Mouse (Mus musculus) limb, embryonic 12.5 days (tissue): ENCODE results near the gene Pcdh15. TPM values are rescaled to one million over a fixed set of nuclear protein-coding genes. Genes with fewer than 3 reads are reported as not detected.

Experiments used
- ATAC-seq: fragments of 200-750 bp; cut with Nextera tagmentation; 2 replicates; pipeline ENCODE4 v1.8.0; 2017; ENCODE audit warnings: low read depth, moderate TSS enrichment; ENCODE audit not compliant: insufficient number of reproducible peaks, insufficient read depth, low FRiP score, low TSS enrichment
- H3K27ac ChIP-seq: fragments of 300-500 bp; sonication (generic); 2 replicates; pipeline ENCODE4 v1.5.1; 2016; ENCODE audit warnings: mild to moderate bottlenecking, moderate library complexity
- H3K27me3 ChIP-seq: fragments of 300-500 bp; sonication (generic); 2 replicates; pipeline ENCODE4 v1.6.1; 2016; ENCODE audit warnings: mild to moderate bottlenecking, moderate library complexity
- H3K36me3 ChIP-seq: fragments of 300-500 bp; sonication (generic); 2 replicates; pipeline ENCODE4 v1.6.1; 2016; ENCODE audit warnings: mild to moderate bottlenecking, moderate library complexity
- H3K4me1 ChIP-seq: fragments of 300-500 bp; sonication (generic); replicated peaks from 2 replicates; pipeline ENCODE4 v1.6.1; 2016
- H3K4me2 ChIP-seq: fragments of 300-500 bp; sonication (generic); 2 replicates; pipeline ENCODE4 v1.6.1; 2016; ENCODE audit warnings: mild to moderate bottlenecking, moderate library complexity
- H3K4me3 ChIP-seq: fragments of 300-500 bp; sonication (generic); replicated peaks from 2 replicates; pipeline ENCODE4 v1.5.1; 2016; ENCODE audit warnings: mild to moderate bottlenecking
- H3K9ac ChIP-seq: fragments of 300-500 bp; sonication (generic); replicated peaks from 2 replicates; pipeline ENCODE4 v1.6.1; 2016; ENCODE audit warnings: mild to moderate bottlenecking, moderate library complexity
- H3K9me3 ChIP-seq: fragments of 300-500 bp; sonication (generic); 2 replicates; pipeline ENCODE4 v1.6.1; 2016; ENCODE audit warnings: mild to moderate bottlenecking, moderate library complexity
- WGBS: fragments of 180-500 bp; shearing (Covaris S2); methylation state at CpG from one replicate; pipeline ENCODE4 v1.1.7; 2016; 5-methylcytosine and 5-hydroxymethylcytosine counted together
- polyA plus RNA-seq: library from polyadenylated mRNA; unstranded; fragments of >200 nt; fragmentation: Nextera tagmentation; extraction: Ambion mirVana; gene quantifications from 2 replicates; pipeline ENCODE4 v1.2.1, GENCODE M21; 2016

Gene Pcdh15
- polyA plus RNA-seq, 1 experiment from 2014 or later, result 2.6 TPM

DNA sequence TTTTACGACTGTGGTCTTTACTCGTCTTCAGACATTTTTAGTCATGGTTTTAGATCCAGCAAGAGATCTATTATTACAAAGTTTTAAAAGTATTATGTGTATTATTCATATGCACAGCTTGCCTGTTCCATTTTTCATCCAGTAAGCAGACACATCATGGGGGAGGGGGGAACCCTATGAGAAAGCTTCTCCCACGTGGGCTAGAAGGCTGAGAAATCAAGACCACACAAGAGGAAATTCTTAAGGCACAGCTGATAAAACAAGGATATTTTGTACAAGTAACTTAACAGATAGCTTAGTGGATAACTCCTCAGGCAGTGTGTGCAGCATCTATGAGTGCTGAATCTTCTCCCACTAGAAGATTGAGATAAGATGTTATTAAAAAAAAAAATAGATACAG is 1314.9 kb downstream of the Pcdh15 start:
- no peaks in the 10 kb centered on the region for H3K4me1 ChIP-seq
- 57% methylated on average over 3 of the region's 3 CpGs for WGBS

DNA sequence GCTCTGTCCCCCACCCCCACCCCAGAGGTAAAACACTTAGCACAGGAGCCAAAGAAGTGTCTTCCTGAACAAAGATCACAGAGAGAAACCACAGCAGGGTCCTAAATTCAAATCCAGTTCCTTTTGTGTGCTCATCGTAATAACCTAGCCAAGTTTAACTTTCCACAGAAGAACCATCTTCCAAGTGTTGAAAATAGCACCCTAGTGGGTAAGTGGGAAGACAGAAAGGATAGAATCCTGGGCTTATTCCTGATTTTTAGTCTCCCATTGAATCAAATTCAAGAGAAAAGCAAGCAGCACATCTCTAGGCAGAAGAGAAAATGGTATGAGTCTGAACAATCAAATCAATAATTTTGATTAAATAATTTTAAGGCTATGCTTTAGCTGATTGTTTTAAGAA is 1315.8 kb downstream of the Pcdh15 start:
- no peak for ATAC-seq
- Histone ChIP-seq H3K9me3 (no peaks in the 10 kb centered on the region), H3K27me3 (no peaks in the 10 kb centered on the region), H3K9ac (no peak overlapping the region), H3K27ac (no peak overlapping the region), H3K36me3 (no peaks in the 10 kb centered on the region), H3K4me1 (no peaks in the 10 kb centered on the region), H3K4me2 (no peak overlapping the region), H3K4me3 (no peak overlapping the region)
- WGBS, result 92% methylated on average over 1 of the region's 1 CpGs

More for the DNA sequence above, 1314.9 kb downstream of the Pcdh15 start:
- Histone ChIP-seq H3K9ac (no peak overlapping the region), H3K4me2 (no peak overlapping the region), H3K9me3 (no peaks in the 10 kb centered on the region), H3K4me3 (no peak overlapping the region), H3K36me3 (no peaks in the 10 kb centered on the region), H3K27me3 (no peaks in the 10 kb centered on the region), H3K27ac (no peak overlapping the region)
- no peak for ATAC-seq

DNA sequence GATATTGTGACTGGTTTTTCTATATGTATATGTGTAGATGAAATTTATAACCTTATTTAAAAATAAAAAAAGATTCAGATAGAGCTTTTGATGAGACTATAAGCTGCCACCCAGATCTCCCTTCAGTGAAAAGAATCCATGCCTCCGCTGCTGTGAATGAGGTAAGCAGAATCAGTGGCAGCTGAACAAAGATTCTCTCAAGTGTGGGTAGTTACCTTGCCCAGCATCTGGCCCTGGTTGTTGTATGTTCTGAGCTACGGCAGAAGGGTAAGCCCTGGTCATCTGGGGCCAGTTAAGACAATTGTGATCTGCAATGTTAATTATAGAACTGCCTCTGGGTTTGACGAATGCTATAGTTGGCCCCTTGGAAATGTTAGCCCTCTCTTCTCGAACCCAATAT is 1316.2 kb downstream of the Pcdh15 start:
- no peaks in the 10 kb centered on the region for H3K9me3 ChIP-seq
- ATAC-seq, result no peak
- H3K4me1 ChIP-seq, result no peaks in the 10 kb centered on the region
- no peak overlapping the region for H3K9ac ChIP-seq
- H3K27me3 ChIP-seq, result no peaks in the 10 kb centered on the region
- no peaks in the 10 kb centered on the region for H3K36me3 ChIP-seq
- no peak overlapping the region for H3K27ac ChIP-seq
- H3K4me2 ChIP-seq, result no peak overlapping the region
- no peak overlapping the region for H3K4me3 ChIP-seq
- WGBS, result 39% methylated on average over 4 of the region's 4 CpGs

DNA sequence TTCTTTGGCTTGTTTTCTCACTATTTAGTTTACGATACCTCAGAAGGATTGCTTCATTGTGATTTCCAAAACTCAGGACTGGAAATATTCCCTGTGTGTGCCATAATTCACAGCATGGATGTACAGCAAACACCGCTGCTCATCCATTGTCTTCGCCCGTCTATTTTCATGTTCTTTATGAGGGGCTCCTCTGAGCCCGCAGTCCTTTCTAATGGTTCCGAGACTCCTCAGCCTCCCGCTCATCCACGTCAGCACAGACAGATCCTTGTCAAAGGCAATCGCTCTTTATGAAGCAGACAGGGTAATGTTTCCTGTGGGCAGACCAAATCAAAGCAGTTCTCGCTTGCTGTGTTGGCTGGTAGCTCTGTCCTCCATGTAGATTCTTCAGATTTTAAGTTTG is 1316.8 kb downstream of the Pcdh15 start:
- ATAC-seq, result no peak
- Histone ChIP-seq H3K4me3 (no peak overlapping the region), H3K9ac (no peak overlapping the region), H3K27me3 (no peaks in the 10 kb centered on the region), H3K27ac (no peak overlapping the region), H3K4me1 (no peaks in the 10 kb centered on the region), H3K4me2 (no peak overlapping the region), H3K9me3 (no peaks in the 10 kb centered on the region), H3K36me3 (no peaks in the 10 kb centered on the region)
- WGBS, result 88% methylated on average over 10 of the region's 10 CpGs

DNA sequence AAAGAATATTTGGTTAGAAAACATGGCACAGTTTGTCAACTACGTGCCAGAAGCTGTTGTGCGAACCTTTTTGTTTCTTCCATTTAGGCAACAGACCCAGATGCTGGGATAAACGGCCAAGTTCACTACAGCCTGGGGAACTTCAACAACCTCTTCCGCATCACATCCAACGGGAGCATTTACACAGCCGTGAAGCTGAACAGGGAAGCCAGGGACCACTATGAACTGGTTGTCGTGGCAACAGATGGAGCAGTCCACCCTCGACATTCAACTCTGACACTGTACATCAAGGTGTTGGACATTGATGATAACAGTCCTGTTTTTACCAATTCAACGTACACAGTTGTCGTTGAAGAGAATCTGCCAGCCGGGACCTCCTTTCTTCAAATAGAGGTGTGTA is 1350.9 kb downstream of the Pcdh15 start:
- WGBS, result 87% methylated on average over 11 of the region's 11 CpGs
- H3K9ac ChIP-seq, result no peak overlapping the region
- no peak overlapping the region for H3K4me2 ChIP-seq
- no peaks in the 10 kb centered on the region for H3K36me3 ChIP-seq
- no peaks in the 10 kb centered on the region for H3K4me1 ChIP-seq
- no peak for ATAC-seq
- H3K27ac ChIP-seq, result no peak overlapping the region
- no peak overlapping the region for H3K4me3 ChIP-seq
- H3K9me3 ChIP-seq, result no peaks in the 10 kb centered on the region
- H3K27me3 ChIP-seq, result no peaks in the 10 kb centered on the region

DNA sequence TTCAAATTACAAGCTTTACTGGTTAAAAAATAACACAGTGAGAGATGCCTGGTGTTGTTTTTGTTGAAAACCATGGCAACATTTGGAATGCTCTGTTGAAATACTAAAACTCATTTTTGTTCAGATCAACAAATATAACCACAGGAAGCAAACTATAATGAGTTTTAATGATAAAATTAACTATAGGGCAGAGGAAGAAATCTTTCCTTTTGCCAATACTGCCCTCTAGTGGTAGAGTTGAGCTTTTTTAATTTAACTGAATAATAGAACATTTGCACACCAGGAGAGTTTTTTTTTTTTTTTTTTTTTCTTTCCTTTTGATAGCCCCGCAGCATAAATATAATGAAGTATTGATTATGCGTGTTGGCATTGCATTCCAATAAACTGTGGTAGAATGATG is 1364.8 kb downstream of the Pcdh15 start:
- Histone ChIP-seq H3K27me3 (no peaks in the 10 kb centered on the region), H3K9me3 (no peaks in the 10 kb centered on the region), H3K9ac (no peak overlapping the region), H3K27ac (no peak overlapping the region), H3K4me3 (no peak overlapping the region), H3K4me2 (no peak overlapping the region), H3K36me3 (no peaks in the 10 kb centered on the region), H3K4me1 (no peaks in the 10 kb centered on the region)
- ATAC-seq, result no peak
- WGBS, result 21% methylated on average over 2 of the region's 2 CpGs

DNA sequence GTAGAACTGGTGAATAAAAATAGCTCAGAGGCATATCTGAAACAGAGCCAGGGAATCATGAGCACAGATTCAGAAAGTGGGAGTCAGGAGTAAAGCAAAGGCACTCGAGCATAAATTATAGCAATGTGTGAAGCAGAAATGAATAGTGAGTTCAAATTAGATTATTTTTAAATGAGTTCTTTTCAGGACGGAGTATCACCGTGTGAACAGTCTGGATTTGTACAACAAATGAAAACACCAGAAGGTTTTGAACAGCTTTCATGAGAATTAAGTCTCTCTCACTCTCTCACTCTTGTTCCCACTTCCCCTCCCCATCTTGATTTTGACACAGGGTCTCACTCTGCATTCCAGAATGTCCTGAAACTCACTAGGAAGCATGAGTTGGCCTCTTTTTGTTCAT is 1381.6 kb downstream of the Pcdh15 start:
- H3K36me3 ChIP-seq, result no peaks in the 10 kb centered on the region
- H3K27ac ChIP-seq, result no peak overlapping the region
- 79% methylated on average over 3 of the region's 3 CpGs for WGBS
- H3K27me3 ChIP-seq, result no peaks in the 10 kb centered on the region
- H3K4me3 ChIP-seq, result no peak overlapping the region
- no peaks in the 10 kb centered on the region for H3K9me3 ChIP-seq
- no peak for ATAC-seq
- H3K9ac ChIP-seq, result no peak overlapping the region
- no peak overlapping the region for H3K4me2 ChIP-seq
- H3K4me1 ChIP-seq, result no peaks in the 10 kb centered on the region

DNA sequence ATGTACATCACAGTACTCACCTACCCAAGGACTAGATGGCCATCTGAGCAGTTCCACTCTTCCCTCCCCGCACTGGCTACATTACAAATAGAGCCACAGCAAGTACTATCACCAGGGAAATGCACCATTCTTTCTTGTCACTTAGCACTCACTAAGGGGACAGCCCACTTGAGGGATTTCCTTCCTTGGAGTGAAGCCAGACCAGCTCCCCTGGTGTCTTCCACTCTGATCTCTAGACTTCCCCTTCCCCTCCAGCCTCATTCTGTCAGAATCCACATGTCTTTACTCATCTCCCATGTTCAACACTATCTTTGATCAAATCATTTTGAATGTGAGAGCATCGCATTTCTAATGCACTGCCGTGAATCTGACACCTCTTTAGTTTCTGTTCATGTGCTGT is 1413.2 kb downstream of the Pcdh15 start:
- Histone ChIP-seq H3K9me3 (no peaks in the 10 kb centered on the region), H3K27ac (no peak overlapping the region), H3K36me3 (no peaks in the 10 kb centered on the region), H3K4me2 (no peak overlapping the region), H3K4me1 (no peaks in the 10 kb centered on the region), H3K27me3 (no peaks in the 10 kb centered on the region), H3K9ac (no peak overlapping the region), H3K4me3 (no peak overlapping the region)
- ATAC-seq, result no peak
- WGBS, result 77% methylated on average over 3 of the region's 3 CpGs

DNA sequence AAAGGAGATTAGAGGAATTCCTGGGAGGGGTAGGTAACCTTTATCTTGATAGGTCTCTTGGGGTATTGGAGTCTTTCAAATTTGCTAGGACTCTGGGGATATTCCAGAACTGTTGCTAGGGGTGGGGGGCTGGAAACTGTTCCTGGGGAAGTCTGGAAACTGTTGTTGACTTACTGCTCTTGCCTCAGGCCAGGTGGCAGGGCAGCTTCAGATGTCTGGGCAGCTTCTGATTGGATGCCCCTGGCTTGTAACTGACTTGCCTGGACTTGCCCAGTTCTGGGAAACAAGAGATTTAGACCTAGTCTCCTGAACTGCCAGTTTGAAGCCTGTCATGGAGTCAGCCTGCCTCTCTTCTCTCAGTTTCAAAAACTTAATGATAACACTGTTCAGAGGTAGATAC is 1414.6 kb downstream of the Pcdh15 start:
- H3K4me1 ChIP-seq, result no peaks in the 10 kb centered on the region
- H3K27me3 ChIP-seq, result no peaks in the 10 kb centered on the region
- H3K9me3 ChIP-seq, result no peaks in the 10 kb centered on the region
- no peak overlapping the region for H3K27ac ChIP-seq
- no peak for ATAC-seq
- no peaks in the 10 kb centered on the region for H3K36me3 ChIP-seq
- H3K9ac ChIP-seq, result no peak overlapping the region
- H3K4me3 ChIP-seq, result no peak overlapping the region
- no peak overlapping the region for H3K4me2 ChIP-seq

DNA sequence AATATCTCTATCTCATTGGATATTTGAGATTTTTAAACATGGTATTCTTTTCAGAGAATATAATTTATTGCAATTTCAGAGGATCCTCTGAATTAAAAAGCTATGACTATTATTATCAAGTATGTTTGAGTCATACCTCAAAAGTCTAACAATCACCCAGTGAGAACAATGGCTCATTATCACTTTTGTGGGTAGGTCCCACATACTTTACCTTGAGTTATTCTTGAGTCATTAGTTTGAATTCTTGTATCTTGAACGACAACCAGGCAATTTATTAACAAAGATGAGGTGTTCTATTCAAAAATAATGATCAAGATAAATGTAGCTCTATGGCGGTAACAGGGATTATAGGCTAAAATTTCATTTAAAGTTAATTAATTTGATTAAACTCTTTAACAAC is 1439.2 kb downstream of the Pcdh15 start:
- H3K4me3 ChIP-seq, result no peak overlapping the region
- H3K9me3 ChIP-seq, result no peaks in the 10 kb centered on the region
- 78% methylated on average over 2 of the region's 2 CpGs for WGBS
- no peaks in the 10 kb centered on the region for H3K27me3 ChIP-seq
- H3K4me2 ChIP-seq, result no peak overlapping the region
- no peak overlapping the region for H3K9ac ChIP-seq
- no peak for ATAC-seq
- H3K27ac ChIP-seq, result no peak overlapping the region
- no peaks in the 10 kb centered on the region for H3K4me1 ChIP-seq
- H3K36me3 ChIP-seq, result no peaks in the 10 kb centered on the region

DNA sequence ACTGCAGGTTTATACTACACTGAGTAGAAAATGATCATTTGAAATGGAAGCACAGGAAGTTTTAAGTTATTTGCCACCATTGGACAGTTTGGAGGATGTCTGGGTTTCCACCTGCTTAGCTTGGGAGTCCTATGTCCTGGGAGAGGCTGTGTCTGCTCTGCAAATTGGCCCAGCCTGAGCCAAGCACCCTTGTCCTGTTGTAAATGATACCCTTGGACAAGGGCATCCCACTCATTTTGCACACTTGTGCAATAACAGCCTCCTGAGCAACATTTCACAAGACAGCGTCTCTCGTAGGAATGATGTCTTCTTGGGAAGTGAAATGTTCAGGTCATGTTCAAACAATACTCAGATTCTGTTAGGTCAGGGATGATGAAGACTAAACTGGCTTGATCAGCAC is 1456.2 kb downstream of the Pcdh15 start:
- H3K4me2 ChIP-seq, result no peak overlapping the region
- H3K4me1 ChIP-seq, result no peaks in the 10 kb centered on the region
- no peaks in the 10 kb centered on the region for H3K36me3 ChIP-seq
- H3K27me3 ChIP-seq, result no peaks in the 10 kb centered on the region
- H3K9ac ChIP-seq, result no peak overlapping the region
- no peaks in the 10 kb centered on the region for H3K9me3 ChIP-seq
- H3K4me3 ChIP-seq, result no peak overlapping the region
- no peak overlapping the region for H3K27ac ChIP-seq
- ATAC-seq, result no peak
- 74% methylated on average over 2 of the region's 2 CpGs for WGBS

DNA sequence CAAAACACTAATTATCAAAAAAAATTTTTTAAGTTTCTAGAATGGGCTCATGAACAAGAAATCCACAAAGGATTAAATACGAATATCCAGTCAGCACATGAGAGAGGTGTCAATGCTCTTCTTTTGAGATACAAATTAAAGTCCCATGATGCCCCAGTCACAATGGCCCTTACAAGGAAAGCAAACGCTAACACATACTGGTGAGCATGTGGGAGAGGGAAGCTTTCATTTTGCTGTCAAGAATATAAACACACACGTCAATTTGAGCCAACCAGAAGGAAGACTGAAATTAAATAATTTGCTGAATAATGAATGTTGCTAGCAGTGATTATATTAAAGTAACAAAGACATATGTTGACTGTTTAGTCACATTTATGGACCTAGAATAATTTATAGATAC is 1470.5 kb downstream of the Pcdh15 start:
- no peak overlapping the region for H3K4me3 ChIP-seq
- no peak overlapping the region for H3K27ac ChIP-seq
- no peak for ATAC-seq
- WGBS, result 70% methylated on average over 3 of the region's 3 CpGs
- no peaks in the 10 kb centered on the region for H3K9me3 ChIP-seq
- no peaks in the 10 kb centered on the region for H3K4me1 ChIP-seq
- H3K9ac ChIP-seq, result no peak overlapping the region
- no peaks in the 10 kb centered on the region for H3K27me3 ChIP-seq
- no peak overlapping the region for H3K4me2 ChIP-seq
- H3K36me3 ChIP-seq, result no peaks in the 10 kb centered on the region
